Mouse (Mus musculus): ENCODE data around the gene Ufsp1.

GRCm38 (mm10) chr5:137342407-137343012, 48.1 kb downstream of the Ufsp1 start:
- TF ChIP-seq CTCF (IDR thresholded peaks at IDR 0.05; ENCODE audit: insufficient read depth, low read length), result no peak
- no peak for TF ChIP-seq POLR2A (IDR thresholded peaks at IDR 0.05; ENCODE audit: borderline replicate concordance, extremely low read depth, low read depth, low read length)
